Mouse (Mus musculus) liver, embryonic 14.5 days (tissue): ENCODE data around the gene Farp1.

Experiments
- CTCF ChIP-seq: IDR thresholded peaks from 2 replicates; pipeline ENCODE4 v1.5.1; 2016; ENCODE audit warnings: antibody characterized with exemption, low read depth, control low read depth
- EP300 ChIP-seq: IDR thresholded peaks from 2 replicates; pipeline ENCODE4 v1.6.1; 2016; ENCODE audit warnings: antibody characterized with exemption, low read depth

DNA sequence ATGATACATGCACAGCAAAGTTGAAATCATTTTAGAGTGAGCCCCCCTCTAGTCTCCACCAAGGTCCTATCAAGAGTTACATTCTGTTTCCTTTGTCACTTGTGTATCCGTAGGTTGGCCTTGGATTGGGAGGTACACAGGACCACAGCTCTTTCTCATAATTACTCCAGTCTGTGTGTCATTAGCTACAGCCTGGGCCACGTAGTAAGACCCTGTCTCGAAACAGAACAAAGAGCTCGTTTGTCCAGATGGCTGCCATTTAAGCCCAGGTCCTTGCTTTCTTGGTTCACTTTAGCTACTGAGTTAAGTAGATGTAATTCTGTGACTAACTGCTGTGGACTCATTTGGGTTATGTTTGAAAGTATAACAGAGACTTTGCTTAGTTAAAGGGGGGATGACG lies 12.6 kb upstream of the Farp1 start:
- no peak for TF ChIP-seq CTCF
- TF ChIP-seq EP300 = no peak
